Mouse (Mus musculus) adrenal gland, postnatal 4 days (tissue): ENCODE results near the gene Naxd. TPM values are rescaled to one million over a fixed set of nuclear protein-coding genes. Genes with fewer than 3 reads are reported as not detected.
A peak's percentile ranks its signal among the peaks of the same experiment; 100 is the strongest.

Experiments
- DNase-seq, 2 experiments: peaks; one replicate each; pipeline ENCODE4 v3.0.0; 2021 to 2022; ENCODE audit warnings: low spot score in 2 of 2, mixed read lengths in 2 of 2
- total RNA-seq, 2 experiments: library from RNA; stranded (reverse); gene quantifications; 2 replicates each; pipeline ENCODE4 v1.2.3; 2021

Gene Naxd
- total RNA-seq, 2 experiments from 2014 or later: 74.2 to 77.2 TPM

- DNase-seq: peak; percentile 81 to 88
These were observed 57.8 kb downstream of the Naxd start, which contains the start of gene Ing1 for GRCm38 (mm10) chr8:11554799-11555719. Gene Ing1, plus strand, starts transcription at chr8:11555571.

- peak; percentile 95 to 97 for DNase-seq
These were observed 58.6 kb downstream of the Naxd start for GRCm38 (mm10) chr8:11555720-11556591.

GRCm38 (mm10) chr8:11556691-11557423, 59.6 kb downstream of the Naxd start:
- DNase-seq: peak in 1 of 2 experiments; percentile 16

- DNase-seq: peak in 1 of 2 experiments; percentile 25
These were observed 60.1 kb downstream of the Naxd start for GRCm38 (mm10) chr8:11557424-11557767.

GRCm38 (mm10) chr8:11557768-11558629, 60.7 kb downstream of the Naxd start:
- DNase-seq: peak; percentile 91 to 92

- DNase-seq: no peak
These were observed 62.2 kb downstream of the Naxd start for GRCm38 (mm10) chr8:11559511-11559910.

GRCm38 (mm10) chr8:11560220-11560619, 62.9 kb downstream of the Naxd start:
- no peak for DNase-seq

GRCm38 (mm10) chr8:11564236-11564635, 66.9 kb downstream of the Naxd start:
- DNase-seq: no peak

Other genes with a start within 250 kb of the Naxd start
- 100 to 1,000 TPM; 299 to 331 TPM for gene Col4a2, start 184.7 kb upstream of the Naxd start, total RNA-seq
- gene Col4a1, start 184.7 kb upstream of the Naxd start, total RNA-seq: 100 to 1,000 TPM; 580 to 619 TPM
- gene Rab20, start 18.8 kb upstream of the Naxd start, total RNA-seq: 10 to 100 TPM in 1 of 2 experiments, 1 to 10 TPM in 1; 8.7 to 10.9 TPM
- gene Cars2, start 53.3 kb downstream of the Naxd start, total RNA-seq: 10 to 100 TPM; 34.4 to 36.2 TPM
- gene Ing1, start 58.1 kb downstream of the Naxd start, total RNA-seq: 10 to 100 TPM; 46.7 to 50.0 TPM
- 10 to 100 TPM; 86.5 to 97.9 TPM for gene Ankrd10, start 138.3 kb downstream of the Naxd start, total RNA-seq
- not detected for gene 1700016D06Rik, start 203.6 kb downstream of the Naxd start, total RNA-seq
- gene Arhgef7, start 230.2 kb downstream of the Naxd start, total RNA-seq: 10 to 100 TPM; 72.8 to 74.1 TPM